Mouse (Mus musculus) retina, adult 2 months (tissue): ENCODE measurements around the gene Fasn.
"Not testable (repeated sequence)": the region's sequence is repeated elsewhere in the genome, so short reads cannot be mapped to it uniquely, and the experiment has no call there.

ENCODE experiments used
- DNase-seq: peaks from one replicate; pipeline ENCODE4 v3.0.0-alpha.2; 2012; ENCODE audit warnings: low read depth, low spot score

The Fasn gene

GRCm38 (mm10) chr11:120798244-120798643, 26.1 kb downstream of the Fasn start:
- DNase-seq = no peak

GRCm38 (mm10) chr11:120796614-120796946, 27.8 kb downstream of the Fasn start:
- DNase-seq = no peak

GRCm38 (mm10) chr11:120795756-120796613, 28.4 kb downstream of the Fasn start, which contains the start of gene Dus1l:
Dus1l (minus strand) TSS chr11:120796403.
- peak; percentile 94 for DNase-seq

GRCm38 (mm10) chr11:120792652-120793051, 31.7 kb downstream of the Fasn start:
- DNase-seq = no peak

GRCm38 (mm10) chr11:120789810-120790209, 34.5 kb downstream of the Fasn start:
- DNase-seq = no peak

GRCm38 (mm10) chr11:120789355-120789754, 35.0 kb downstream of the Fasn start:
- DNase-seq = no peak

- not testable (repeated sequence) for DNase-seq
These were observed 35.9 kb downstream of the Fasn start for GRCm38 (mm10) chr11:120788460-120788859.

GRCm38 (mm10) chr11:120785145-120785544, 39.2 kb downstream of the Fasn start:
- no peak for DNase-seq

- peak; percentile 58 for DNase-seq
These were observed 40.1 kb downstream of the Fasn start, which contains the start of the genes Rfng and Gps1 for GRCm38 (mm10) chr11:120784064-120784791. Rfng (minus strand) TSS chr11:120784207. Gps1 (plus strand) TSS chr11:120784272.

GRCm38 (mm10) chr11:120783426-120784063, 40.8 kb downstream of the Fasn start:
- no peak for DNase-seq

- not testable (repeated sequence) for DNase-seq
These were observed 43.0 kb downstream of the Fasn start for GRCm38 (mm10) chr11:120781361-120781760.

- no peak for DNase-seq
These were observed 44.5 kb downstream of the Fasn start for GRCm38 (mm10) chr11:120779876-120780275.

- DNase-seq = no peak
These were observed 47.2 kb downstream of the Fasn start for GRCm38 (mm10) chr11:120777123-120777522.

- DNase-seq = peak; percentile 62
These were observed 48.4 kb downstream of the Fasn start for GRCm38 (mm10) chr11:120775774-120776469.

GRCm38 (mm10) chr11:120773463-120774190, 50.7 kb downstream of the Fasn start:
- DNase-seq = no peak

GRCm38 (mm10) chr11:120772749-120773148, 51.6 kb downstream of the Fasn start:
- no peak for DNase-seq

GRCm38 (mm10) chr11:120768206-120768605, 56.1 kb downstream of the Fasn start:
- no peak for DNase-seq

- not testable (repeated sequence) for DNase-seq
These were observed 57.3 kb downstream of the Fasn start for GRCm38 (mm10) chr11:120767023-120767422.

GRCm38 (mm10) chr11:120763121-120763999, 61.0 kb downstream of the Fasn start:
- DNase-seq = not testable (repeated sequence)

GRCm38 (mm10) chr11:120762672-120763041, 61.7 kb downstream of the Fasn start, which contains the start of gene Hmga1b:
Hmga1b (plus strand) TSS chr11:120762794.
- DNase-seq = not testable (repeated sequence)
